ENCODE assay signal across 8 mouse cellular contexts in the genomic region with DNA sequence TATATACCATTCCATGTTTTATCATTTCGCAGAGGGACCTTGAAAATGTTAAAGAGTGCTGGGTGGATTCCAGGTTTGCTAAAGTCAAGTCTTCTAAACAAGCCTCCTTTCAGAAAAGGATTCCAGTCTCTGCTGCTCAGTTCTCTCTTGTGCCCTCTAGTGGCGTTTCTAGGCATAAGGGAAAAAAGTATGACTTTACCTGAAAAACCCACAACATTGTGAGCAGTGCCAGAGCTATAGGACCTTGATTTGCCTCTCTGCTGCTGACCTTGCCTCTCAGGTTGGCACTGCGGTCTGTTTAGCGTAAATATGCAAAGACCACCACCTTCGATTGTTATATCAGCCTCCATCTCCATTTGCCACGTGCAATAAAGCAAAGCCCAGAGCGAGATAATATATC. TPM values are rescaled to one million over a fixed set of nuclear protein-coding genes. Genes with fewer than 3 reads are reported as not detected.
DNase-seq lines count a peak whose midpoint lies in the region; ATAC-seq and TF ChIP-seq lines count a peak whose summit lies in the region.

No protein-coding gene starts in this region.

- no peaks in the 10 kb centered on the region for H3K36me3 ChIP-seq in heart, embryonic 12.5 days
- H3K36me3 ChIP-seq in kidney, postnatal 0 days (ENCODE audit: insufficient read depth, low read length): no peaks in the 10 kb centered on the region
- no peaks in the 10 kb centered on the region for H3K36me3 ChIP-seq in stomach, postnatal 0 days (ENCODE audit: control insufficient read depth, insufficient read depth, low read length)

- WGBS in heart, embryonic 12.5 days: 60% methylated on average over 7 of the region's 7 CpGs
- 54% methylated on average over 7 of the region's 7 CpGs for WGBS in kidney, postnatal 0 days
- 61% methylated on average over 7 of the region's 7 CpGs for WGBS in stomach, postnatal 0 days

- no peak for ATAC-seq in heart, embryonic 12.5 days (ENCODE audit: insufficient number of reproducible peaks, low FRiP score)
- no peak for ATAC-seq in kidney, postnatal 0 days (replicated peaks; ENCODE audit: low FRiP score, low read depth)
- ATAC-seq in stomach, postnatal 0 days (ENCODE audit: low FRiP score, low TSS enrichment): no peak

- no peak overlapping the region for H3K4me2 ChIP-seq in heart, embryonic 12.5 days
- H3K4me2 ChIP-seq in kidney, postnatal 0 days (ENCODE audit: low read length): no peak overlapping the region
- no peak overlapping the region for H3K4me2 ChIP-seq in stomach, postnatal 0 days (replicated peaks; ENCODE audit: low read depth)

- TF ChIP-seq EP300 in stomach, postnatal 0 days (optimal IDR thresholded peaks at IDR 0.05): no peak

- peak; percentile 79 for TF ChIP-seq CTCF in kidney, postnatal 0 days (IDR thresholded peaks at IDR 0.05; ENCODE audit: low read depth)
- TF ChIP-seq CTCF in stomach, postnatal 0 days (IDR thresholded peaks at IDR 0.05; ENCODE audit: low read depth): peak; percentile 77

- peaks cover 5% of the 10 kb centered on the region; the same call in 1 of the 2 replicates for H3K9me3 ChIP-seq in heart, embryonic 12.5 days (replicated peaks)
- H3K9me3 ChIP-seq in kidney, postnatal 0 days (replicated peaks; ENCODE audit: low read length): no peaks in the 10 kb centered on the region
- no peaks in the 10 kb centered on the region for H3K9me3 ChIP-seq in stomach, postnatal 0 days (ENCODE audit: control insufficient read depth, low read length)

- H3K4me3 ChIP-seq in heart, embryonic 12.5 days: no peak overlapping the region
- no peak overlapping the region for H3K4me3 ChIP-seq in kidney, postnatal 0 days (replicated peaks; ENCODE audit: low read depth, low read length)
- no peak overlapping the region for H3K4me3 ChIP-seq in stomach, postnatal 0 days (ENCODE audit: low read depth, low read length)

- peak; percentile 6 for DNase-seq in heart, adult 8-10 months (ENCODE audit: low spot score)
- DNase-seq in 416B (ENCODE audit: low read depth) (peak; percentile 52), ZHBTc4 (ENCODE audit: low read depth, low spot score) (peak; percentile 68)
- DNase-seq in kidney, postnatal 0 days (ENCODE audit: low spot score): peak; percentile 71
- DNase-seq in stomach, postnatal 0 days (ENCODE audit: low spot score): no peak
- no peak for DNase-seq in layer of hippocampus, postnatal 36 days
- DNase-seq in ovary, adult 18-20 months (ENCODE audit: low spot score): no peak

- no peak overlapping the region for H3K27ac ChIP-seq in heart, embryonic 12.5 days (ENCODE audit: poor library complexity, severe bottlenecking)
- peak overlapping the region; percentile 42 for H3K27ac ChIP-seq in kidney, postnatal 0 days
- H3K27ac ChIP-seq in stomach, postnatal 0 days (replicated peaks): no peak overlapping the region

- H3K27me3 ChIP-seq in heart, embryonic 12.5 days (replicated peaks): no peaks in the 10 kb centered on the region
- no peaks in the 10 kb centered on the region for H3K27me3 ChIP-seq in kidney, postnatal 0 days (ENCODE audit: insufficient read depth, low read length)
- H3K27me3 ChIP-seq in stomach, postnatal 0 days (ENCODE audit: control insufficient read depth, insufficient read depth, low read length): no peaks in the 10 kb centered on the region

- H3K9ac ChIP-seq in heart, embryonic 12.5 days: no peak overlapping the region
- no peak overlapping the region for H3K9ac ChIP-seq in kidney, postnatal 0 days (ENCODE audit: low read depth, low read length)
- no peak overlapping the region for H3K9ac ChIP-seq in stomach, postnatal 0 days (ENCODE audit: low read length)

- H3K4me1 ChIP-seq in heart, embryonic 12.5 days (replicated peaks): 0 out of 2 replicates have a peak, but pooled peaks cover 2% of the 10 kb centered on the region
- no peaks in the 10 kb centered on the region for H3K4me1 ChIP-seq in kidney, postnatal 0 days (replicated peaks; ENCODE audit: insufficient read depth, low read length)
- no peaks in the 10 kb centered on the region for H3K4me1 ChIP-seq in stomach, postnatal 0 days (replicated peaks; ENCODE audit: control insufficient read depth, insufficient read depth)

RNA-seq across cellular contexts. Expression of a gene that starts 13.9 kb away (rescaled TPM):
- 100 to 1,000 TPM; 141 to 253 (median 172) TPM for total RNA-seq in heart, adult 8-10 months (2022)
- 32.8 and 32.9 TPM in 2 replicates for polyA plus RNA-seq in heart, embryonic 12.5 days (2016; fragmentation: Nextera tagmentation; extraction: Ambion mirVana)
- 23.3 and 24.6 TPM in 2 replicates for polyA plus RNA-seq in kidney, postnatal 0 days (2015; fragmentation: Nextera tagmentation; extraction: Ambion mirVana)
- polyA plus RNA-seq in stomach, postnatal 0 days (2015; fragmentation: Nextera tagmentation; extraction: Ambion mirVana): 27.1 and 34.4 TPM in 2 replicates
- total RNA-seq in layer of hippocampus, postnatal 36 days (2021): 1 to 10 TPM; 4.4 to 5.8 TPM

RNA-seq across cellular contexts. Expression of a gene that starts 47.8 kb away (rescaled TPM):
- 1 to 10 TPM in 2 of 4 experiments, under 1 TPM in 2; 0.75 to 1.7 (median 1.1) TPM for total RNA-seq in heart, adult 8-10 months (2022)
- 1.9 TPM in 2 replicates for polyA plus RNA-seq in heart, embryonic 12.5 days (2016; fragmentation: Nextera tagmentation; extraction: Ambion mirVana)
- 2.3 and 2.9 TPM in 2 replicates for polyA plus RNA-seq in kidney, postnatal 0 days (2015; fragmentation: Nextera tagmentation; extraction: Ambion mirVana)
- 1.2 and 1.5 TPM in 2 replicates for polyA plus RNA-seq in stomach, postnatal 0 days (2015; fragmentation: Nextera tagmentation; extraction: Ambion mirVana)
- 1 to 10 TPM; 2.7 TPM for total RNA-seq in layer of hippocampus, postnatal 36 days (2021)

Comparison
In these comparisons a context has a peak if more than half of its experiments do, and no peak if none do; other contexts are left out.
1. DNase-seq: peak in heart, adult 8-10 months (single experiment), 416B (single experiment), ZHBTc4 (single experiment) and kidney, postnatal 0 days (single experiment); none in stomach, postnatal 0 days (single experiment), layer of hippocampus, postnatal 36 days (0 of 2) and ovary, adult 18-20 months (single experiment).